Mouse (Mus musculus): Measurements from ENCODE around the gene Aifm2. TPM values are rescaled to one million over a fixed set of nuclear protein-coding genes. Genes with fewer than 3 reads are reported as not detected.
A peak's percentile ranks its signal among the peaks of the same experiment; 100 is the strongest.

Aifm2 gene
- polyA plus RNA-seq, 1 experiment: 8.2 TPM

- peak overlapping the region; percentile 64 for H3K9ac ChIP-seq (ENCODE audit: low read depth, poor library complexity, severe bottlenecking)
- H3K4me3 ChIP-seq (ENCODE audit: low read depth, low read length): peak overlapping the region; percentile 85
- no peak overlapping the region for H3K27ac ChIP-seq (ENCODE audit: insufficient read depth, low read length)
- H3K36me3 ChIP-seq (ENCODE audit: control insufficient read depth, insufficient read depth, low read length, poor library complexity, severe bottlenecking): peaks cover 7% of the 10 kb centered on the region
- TF ChIP-seq EP300 (IDR thresholded peaks at IDR 0.05; ENCODE audit: insufficient read depth, low read depth, low read length): no peak
- no peak for TF ChIP-seq CTCF (IDR thresholded peaks at IDR 0.05; ENCODE audit: low read depth, low read length)
- no peak for TF ChIP-seq POLR2A (IDR thresholded peaks at IDR 0.05; ENCODE audit: insufficient read depth, low read length)
- peaks cover 2% of the 10 kb centered on the region for H3K4me1 ChIP-seq (ENCODE audit: control insufficient read depth, insufficient read depth, low read length)
- no peaks in the 10 kb centered on the region for H3K27me3 ChIP-seq (ENCODE audit: control insufficient read depth, insufficient read depth, low read length, poor library complexity, severe bottlenecking)
- H3K9me3 ChIP-seq (replicated peaks; ENCODE audit: control insufficient read depth, insufficient read depth, low read length, poor library complexity, severe bottlenecking): no peaks in the 10 kb centered on the region
These were observed 19.1 kb upstream of the Aifm2 start for GRCm38 (mm10) chr10:61695703-61696559.

DNA sequence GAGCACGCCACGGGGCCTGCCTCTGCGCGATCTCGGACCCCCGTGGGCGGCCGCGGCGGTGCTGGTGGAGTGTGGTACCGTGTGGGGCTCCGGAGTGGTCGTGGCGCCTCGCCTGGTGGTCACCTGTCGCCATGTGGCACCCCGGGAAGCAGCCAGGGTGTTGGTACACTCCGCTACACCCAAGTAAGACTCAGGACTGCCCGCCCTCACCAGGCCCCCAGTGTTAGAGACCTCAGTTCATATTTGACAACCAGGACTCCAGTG, 18.6 kb upstream of the Aifm2 start:
- H3K27me3 ChIP-seq (ENCODE audit: control insufficient read depth, insufficient read depth, low read length, poor library complexity, severe bottlenecking): no peaks in the 10 kb centered on the region
- H3K27ac ChIP-seq (ENCODE audit: insufficient read depth, low read length): no peak overlapping the region
- H3K9ac ChIP-seq (ENCODE audit: low read depth, poor library complexity, severe bottlenecking): peak overlapping the region; percentile 64
- TF ChIP-seq EP300 (IDR thresholded peaks at IDR 0.05; ENCODE audit: insufficient read depth, low read depth, low read length) (no peak), POLR2A (IDR thresholded peaks at IDR 0.05; ENCODE audit: insufficient read depth, low read length) (no peak), CTCF (IDR thresholded peaks at IDR 0.05; ENCODE audit: low read depth, low read length) (no peak)
- peaks cover 4% of the 10 kb centered on the region; the same call in 1 of the 2 replicates for H3K36me3 ChIP-seq (ENCODE audit: control insufficient read depth, insufficient read depth, low read length, poor library complexity, severe bottlenecking)
- H3K4me3 ChIP-seq (ENCODE audit: low read depth, low read length): peak overlapping the region; percentile 85
- no peaks in the 10 kb centered on the region for H3K9me3 ChIP-seq (replicated peaks; ENCODE audit: control insufficient read depth, insufficient read depth, low read length, poor library complexity, severe bottlenecking)
- peaks cover 2% of the 10 kb centered on the region for H3K4me1 ChIP-seq (ENCODE audit: control insufficient read depth, insufficient read depth, low read length)

DNA sequence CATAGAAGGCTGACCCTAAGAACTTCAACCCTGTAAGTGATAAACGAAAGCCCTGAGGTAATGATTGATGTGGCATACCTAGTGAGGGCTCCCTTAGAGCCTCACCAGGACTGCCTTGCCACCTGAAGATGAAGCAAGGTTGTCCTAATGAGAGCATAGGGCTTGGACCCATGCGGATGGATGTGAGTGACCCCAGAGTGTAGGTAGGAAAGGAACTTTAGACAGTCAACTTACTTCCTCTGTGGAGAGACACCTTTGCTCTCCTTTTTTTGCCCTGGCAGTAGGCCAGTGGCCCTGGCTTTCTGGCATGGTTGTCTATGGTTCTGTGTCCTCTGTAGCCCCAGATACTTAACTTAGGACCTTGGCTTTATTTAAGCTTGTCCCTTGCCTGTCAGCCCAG, 18.0 kb upstream of the Aifm2 start:
- TF ChIP-seq EP300 (IDR thresholded peaks at IDR 0.05; ENCODE audit: insufficient read depth, low read depth, low read length): no peak
- TF ChIP-seq POLR2A (IDR thresholded peaks at IDR 0.05; ENCODE audit: insufficient read depth, low read length): no peak
- no peak for TF ChIP-seq CTCF (IDR thresholded peaks at IDR 0.05; ENCODE audit: low read depth, low read length)
- H3K27me3 ChIP-seq (ENCODE audit: control insufficient read depth, insufficient read depth, low read length, poor library complexity, severe bottlenecking): no peaks in the 10 kb centered on the region
- 0 out of 2 replicates have a peak, but pooled peaks cover 3% of the 10 kb centered on the region for H3K36me3 ChIP-seq (ENCODE audit: control insufficient read depth, insufficient read depth, low read length, poor library complexity, severe bottlenecking)
- H3K9ac ChIP-seq (ENCODE audit: low read depth, poor library complexity, severe bottlenecking): peak overlapping the region; percentile 64; the same call in 1 of the 2 replicates
- H3K4me3 ChIP-seq (ENCODE audit: low read depth, low read length): no peak overlapping the region; the same call in 1 of the 2 replicates
- no peak overlapping the region for H3K27ac ChIP-seq (ENCODE audit: insufficient read depth, low read length)
- peaks cover 2% of the 10 kb centered on the region for H3K4me1 ChIP-seq (ENCODE audit: control insufficient read depth, insufficient read depth, low read length)
- no peaks in the 10 kb centered on the region for H3K9me3 ChIP-seq (replicated peaks; ENCODE audit: control insufficient read depth, insufficient read depth, low read length, poor library complexity, severe bottlenecking)

DNA sequence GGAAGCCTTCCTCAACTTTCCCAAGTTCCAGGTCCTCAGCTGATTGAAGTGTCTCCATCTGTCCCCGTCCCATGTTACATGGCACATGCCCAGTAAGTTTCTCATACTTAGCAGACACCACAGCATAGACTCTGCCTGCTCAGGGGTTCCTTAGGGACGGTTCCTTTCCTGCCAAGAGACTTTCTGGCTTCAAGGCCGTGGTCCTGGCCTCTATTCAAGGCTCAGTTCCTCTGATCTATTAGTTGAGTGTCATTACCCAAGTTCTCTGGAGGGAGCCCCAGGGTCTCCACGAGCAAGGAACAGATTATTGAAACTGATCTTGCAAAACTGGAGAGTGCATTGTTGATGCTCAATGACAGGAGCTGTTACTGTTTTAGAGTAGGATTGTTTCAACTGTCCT, 10.4 kb upstream of the Aifm2 start:
- H3K9ac ChIP-seq (ENCODE audit: low read depth, poor library complexity, severe bottlenecking): no peak overlapping the region
- H3K27ac ChIP-seq (ENCODE audit: insufficient read depth, low read length): no peak overlapping the region
- H3K4me3 ChIP-seq (ENCODE audit: low read depth, low read length): no peak overlapping the region
- no peaks in the 10 kb centered on the region for H3K36me3 ChIP-seq (ENCODE audit: control insufficient read depth, insufficient read depth, low read length, poor library complexity, severe bottlenecking)
- no peaks in the 10 kb centered on the region for H3K27me3 ChIP-seq (ENCODE audit: control insufficient read depth, insufficient read depth, low read length, poor library complexity, severe bottlenecking)
- H3K4me1 ChIP-seq (ENCODE audit: control insufficient read depth, insufficient read depth, low read length): no peaks in the 10 kb centered on the region
- no peaks in the 10 kb centered on the region for H3K9me3 ChIP-seq (replicated peaks; ENCODE audit: control insufficient read depth, insufficient read depth, low read length, poor library complexity, severe bottlenecking)
- TF ChIP-seq POLR2A (IDR thresholded peaks at IDR 0.05; ENCODE audit: insufficient read depth, low read length): no peak
- no peak for TF ChIP-seq CTCF (IDR thresholded peaks at IDR 0.05; ENCODE audit: low read depth, low read length)

DNA sequence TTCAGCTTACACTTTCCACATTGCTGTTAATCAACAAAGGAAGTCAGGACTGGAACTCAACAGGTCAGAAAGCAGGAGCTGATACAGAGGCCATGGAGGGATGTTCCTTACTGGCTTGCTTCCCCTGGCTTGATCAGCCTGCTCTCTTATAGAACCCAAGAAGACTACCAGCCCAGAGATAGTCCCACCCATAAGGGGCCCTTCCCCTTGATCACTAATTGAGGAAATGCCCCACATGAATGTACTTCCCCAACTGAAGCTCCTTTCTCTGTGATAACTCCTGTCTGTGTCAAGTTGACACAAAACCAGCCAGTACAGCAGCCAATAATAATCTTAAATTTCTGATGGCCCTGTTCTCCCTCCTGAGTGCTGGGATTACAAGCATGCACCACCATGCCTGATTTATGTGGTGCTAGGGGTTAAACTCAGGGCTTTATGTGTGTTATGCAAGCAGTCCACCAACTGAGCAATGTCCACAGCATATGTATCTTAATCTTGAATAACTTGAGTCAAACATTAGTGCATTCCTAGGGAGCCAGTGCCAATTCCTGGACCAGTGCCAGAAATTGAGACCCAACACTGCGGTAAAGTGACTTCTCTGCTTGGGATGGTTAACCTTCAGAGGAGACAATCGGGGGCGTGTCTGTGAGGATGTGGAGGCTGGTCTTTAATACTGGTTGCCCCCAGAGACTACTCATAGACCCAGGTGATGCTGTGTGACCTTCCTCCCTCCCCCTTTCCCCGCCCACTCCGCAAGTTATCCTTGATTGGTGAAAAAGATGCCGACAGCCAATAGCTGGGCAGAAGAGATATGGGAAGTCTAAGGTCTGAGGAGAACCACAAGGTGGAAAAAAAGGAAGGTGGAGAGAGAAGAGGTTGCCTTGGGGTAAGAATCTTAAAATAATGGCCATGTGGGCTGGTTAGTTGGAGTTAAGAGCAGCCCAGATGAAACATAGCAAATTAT, 8.4 kb upstream of the Aifm2 start:
- TF ChIP-seq CTCF (IDR thresholded peaks at IDR 0.05; ENCODE audit: low read depth, low read length) (no peak), EP300 (IDR thresholded peaks at IDR 0.05; ENCODE audit: insufficient read depth, low read depth, low read length) (no peak), POLR2A (IDR thresholded peaks at IDR 0.05; ENCODE audit: insufficient read depth, low read length) (no peak)
- Histone ChIP-seq H3K27me3 (ENCODE audit: control insufficient read depth, insufficient read depth, low read length, poor library complexity, severe bottlenecking) (no peaks in the 10 kb centered on the region), H3K36me3 (ENCODE audit: control insufficient read depth, insufficient read depth, low read length, poor library complexity, severe bottlenecking) (no peaks in the 10 kb centered on the region), H3K9ac (ENCODE audit: low read depth, poor library complexity, severe bottlenecking) (no peak overlapping the region), H3K4me3 (ENCODE audit: low read depth, low read length) (no peak overlapping the region), H3K4me1 (ENCODE audit: control insufficient read depth, insufficient read depth, low read length) (no peaks in the 10 kb centered on the region), H3K9me3 (replicated peaks; ENCODE audit: control insufficient read depth, insufficient read depth, low read length, poor library complexity, severe bottlenecking) (no peaks in the 10 kb centered on the region), H3K27ac (ENCODE audit: insufficient read depth, low read length) (no peak overlapping the region)
